Mouse (Mus musculus): ENCODE results near the gene Nploc4. TPM values are rescaled to one million over a fixed set of nuclear protein-coding genes. Genes with fewer than 3 reads are reported as not detected.

The Nploc4 gene
- total and polyA plus RNA-seq, 2 experiments from 2014 or later = 28.6 to 65.8 TPM

DNA sequence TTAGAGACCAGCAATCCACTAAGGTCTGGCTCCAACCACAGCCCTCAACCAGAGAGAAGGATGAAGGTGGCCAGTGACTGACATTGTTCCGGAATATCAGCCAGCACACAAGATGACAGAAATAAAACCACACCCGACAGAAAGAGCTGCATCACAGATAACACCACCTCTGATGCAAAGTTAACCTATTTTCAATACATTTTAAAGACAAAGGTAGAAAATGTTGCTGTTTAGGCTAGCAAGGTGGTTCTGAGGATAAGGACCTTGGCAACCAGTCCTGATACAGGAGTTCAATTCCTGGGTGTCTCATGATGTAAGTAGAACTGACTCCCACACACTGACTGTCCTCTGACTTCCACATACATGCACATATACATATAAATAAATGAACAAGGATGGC lies 38.2 kb downstream of the Nploc4 start:
- no peak overlapping the region for H3K4me2 ChIP-seq (ENCODE audit: low read depth)
- H3K27ac ChIP-seq (ENCODE audit: low read depth, low read length) = no peak overlapping the region
- DNase-seq (no peak), ATAC-seq (no peak)
- H3K36me3 ChIP-seq (ENCODE audit: insufficient read depth) = peaks cover 66% of the 10 kb centered on the region
- no peaks in the 10 kb centered on the region for H3K4me1 ChIP-seq (ENCODE audit: insufficient read depth)
- H3K27me3 ChIP-seq (ENCODE audit: insufficient read depth, low read length) = no peaks in the 10 kb centered on the region
- H3K9me3 ChIP-seq (ENCODE audit: low read length) = no peaks in the 10 kb centered on the region
- TF ChIP-seq CTCF (IDR thresholded peaks at IDR 0.05; ENCODE audit: low read depth) = no peak
- WGBS = 97% methylated on average over 2 of the region's 2 CpGs
- H3K9ac ChIP-seq = no peak overlapping the region
- no peak overlapping the region for H3K4me3 ChIP-seq (ENCODE audit: low read depth, low read length)

DNA sequence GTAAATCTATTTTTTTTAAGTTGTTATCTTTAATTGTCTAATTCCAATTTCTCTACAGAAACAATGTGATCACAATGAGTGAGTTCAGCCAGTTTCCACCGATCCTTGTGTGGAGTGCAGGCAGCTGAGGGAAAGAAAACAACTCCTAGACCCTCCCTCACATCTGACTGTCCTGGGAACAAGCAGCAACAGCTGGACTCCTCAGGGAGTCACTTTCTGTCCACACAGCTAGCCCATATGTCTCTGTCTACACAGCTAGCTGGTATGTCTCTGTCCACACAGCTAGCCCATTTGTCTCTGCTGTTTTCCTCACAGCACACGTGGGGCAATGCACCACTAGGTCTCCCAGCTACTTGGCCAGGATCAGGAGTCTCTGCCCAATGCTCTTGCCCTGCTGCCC lies 39.9 kb downstream of the Nploc4 start:
- no peak overlapping the region for H3K4me3 ChIP-seq (ENCODE audit: low read depth, low read length)
- no peaks in the 10 kb centered on the region for H3K27me3 ChIP-seq (ENCODE audit: insufficient read depth, low read length)
- ATAC-seq = no peak
- DNase-seq = no peak
- TF ChIP-seq CTCF (IDR thresholded peaks at IDR 0.05; ENCODE audit: low read depth) = no peak
- no peak overlapping the region for H3K9ac ChIP-seq
- no peak overlapping the region for H3K4me2 ChIP-seq (ENCODE audit: low read depth)
- H3K4me1 ChIP-seq (ENCODE audit: insufficient read depth) = no peaks in the 10 kb centered on the region
- H3K9me3 ChIP-seq (ENCODE audit: low read length) = no peaks in the 10 kb centered on the region
- H3K27ac ChIP-seq (ENCODE audit: low read depth, low read length) = no peak overlapping the region
- peaks cover 59% of the 10 kb centered on the region for H3K36me3 ChIP-seq (ENCODE audit: insufficient read depth)
- WGBS = 83% methylated on average over 2 of the region's 2 CpGs

DNA sequence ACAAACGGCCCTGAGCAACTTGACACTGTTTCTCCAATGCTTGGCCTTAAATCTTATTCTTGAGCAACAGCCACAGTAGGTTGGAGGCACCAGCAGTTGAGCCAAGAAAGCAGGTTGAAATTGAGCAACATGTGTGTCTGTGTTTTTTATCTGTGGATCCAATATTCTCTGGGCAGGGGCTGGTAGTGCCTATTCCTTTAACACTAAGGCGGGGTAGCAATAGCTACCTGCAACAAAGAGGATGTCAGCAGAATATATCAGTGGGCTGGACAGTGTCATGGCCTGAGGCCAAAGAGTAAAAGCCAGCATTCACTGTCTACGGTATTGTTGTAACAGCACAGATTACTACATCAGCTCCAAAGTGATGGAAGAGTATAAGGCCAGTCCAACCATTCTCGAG lies 41.8 kb downstream of the Nploc4 start:
- no peak overlapping the region for H3K27ac ChIP-seq (ENCODE audit: low read depth, low read length)
- H3K4me1 ChIP-seq (ENCODE audit: insufficient read depth) = no peaks in the 10 kb centered on the region
- no peak overlapping the region for H3K9ac ChIP-seq
- TF ChIP-seq CTCF (IDR thresholded peaks at IDR 0.05; ENCODE audit: low read depth) = no peak
- WGBS = 88% methylated on average over 4 of the region's 4 CpGs
- DNase-seq (no peak), ATAC-seq (no peak)
- no peak overlapping the region for H3K4me2 ChIP-seq (ENCODE audit: low read depth)
- no peaks in the 10 kb centered on the region for H3K9me3 ChIP-seq (ENCODE audit: low read length)
- H3K27me3 ChIP-seq (ENCODE audit: insufficient read depth, low read length) = no peaks in the 10 kb centered on the region
- H3K36me3 ChIP-seq (ENCODE audit: insufficient read depth) = peaks cover 54% of the 10 kb centered on the region
- H3K4me3 ChIP-seq (ENCODE audit: low read depth, low read length) = no peak overlapping the region

DNA sequence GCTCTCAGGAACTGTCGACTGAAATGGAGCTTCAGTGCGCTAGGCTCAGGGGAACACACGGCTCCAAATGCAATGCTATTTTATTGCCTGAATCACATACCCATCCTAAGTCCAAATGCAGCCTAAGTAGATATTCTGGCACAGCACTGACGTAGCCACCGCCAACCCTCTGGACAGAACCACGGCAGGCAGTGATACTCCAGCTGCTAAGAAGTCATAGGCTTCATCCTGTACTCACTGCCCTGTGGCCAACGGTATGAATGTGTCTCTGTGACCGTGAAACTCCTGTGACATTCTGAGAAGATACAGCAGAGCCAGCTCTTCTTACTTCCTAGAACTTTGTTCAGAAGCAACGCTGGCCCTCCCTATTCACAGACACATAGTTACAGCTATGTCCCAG lies 48.9 kb downstream of the Nploc4 start:
- no peak for DNase-seq
- H3K4me3 ChIP-seq (ENCODE audit: low read depth, low read length) = no peak overlapping the region
- H3K27ac ChIP-seq (ENCODE audit: low read depth, low read length) = no peak overlapping the region
- H3K9me3 ChIP-seq (ENCODE audit: low read length) = no peaks in the 10 kb centered on the region
- no peak for ATAC-seq
- WGBS = 92% methylated on average over 9 of the region's 9 CpGs
- no peaks in the 10 kb centered on the region for H3K27me3 ChIP-seq (ENCODE audit: insufficient read depth, low read length)
- no peak overlapping the region for H3K9ac ChIP-seq
- no peak overlapping the region for H3K4me2 ChIP-seq (ENCODE audit: low read depth)
- no peak for TF ChIP-seq CTCF (IDR thresholded peaks at IDR 0.05; ENCODE audit: low read depth)
- H3K36me3 ChIP-seq (ENCODE audit: insufficient read depth) = peaks cover 60% of the 10 kb centered on the region
- H3K4me1 ChIP-seq (ENCODE audit: insufficient read depth) = no peaks in the 10 kb centered on the region

DNA sequence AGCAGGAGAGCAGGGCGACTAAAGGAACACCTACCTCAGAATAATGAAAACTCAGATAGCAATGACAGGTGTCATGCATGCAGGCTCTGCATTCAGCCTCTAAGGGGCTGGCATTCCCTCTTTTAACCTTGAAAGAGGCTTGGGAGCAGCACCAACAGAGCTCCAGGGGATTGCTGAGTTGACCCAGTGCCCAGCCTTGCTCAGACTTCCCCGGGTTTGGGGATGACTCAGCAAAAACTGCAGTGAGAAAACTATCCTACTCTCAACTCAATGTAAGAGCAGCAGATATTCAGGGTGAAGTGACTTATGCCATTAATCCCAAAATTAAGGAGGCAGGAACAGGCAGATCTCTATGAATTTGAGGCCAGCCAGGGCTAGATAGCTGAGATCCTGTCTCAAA lies 50.4 kb downstream of the Nploc4 start:
- no peak for TF ChIP-seq CTCF (IDR thresholded peaks at IDR 0.05; ENCODE audit: low read depth)
- Histone ChIP-seq H3K4me3 (ENCODE audit: low read depth, low read length) (no peak overlapping the region), H3K27me3 (ENCODE audit: insufficient read depth, low read length) (no peaks in the 10 kb centered on the region), H3K4me2 (ENCODE audit: low read depth) (no peak overlapping the region), H3K36me3 (ENCODE audit: insufficient read depth) (peaks cover 62% of the 10 kb centered on the region), H3K9ac (no peak overlapping the region), H3K9me3 (ENCODE audit: low read length) (no peaks in the 10 kb centered on the region), H3K27ac (ENCODE audit: low read depth, low read length) (no peak overlapping the region), H3K4me1 (ENCODE audit: insufficient read depth) (no peaks in the 10 kb centered on the region)
- ATAC-seq (no peak), DNase-seq (no peak)
- WGBS = 74% methylated on average over 2 of the region's 2 CpGs

DNA sequence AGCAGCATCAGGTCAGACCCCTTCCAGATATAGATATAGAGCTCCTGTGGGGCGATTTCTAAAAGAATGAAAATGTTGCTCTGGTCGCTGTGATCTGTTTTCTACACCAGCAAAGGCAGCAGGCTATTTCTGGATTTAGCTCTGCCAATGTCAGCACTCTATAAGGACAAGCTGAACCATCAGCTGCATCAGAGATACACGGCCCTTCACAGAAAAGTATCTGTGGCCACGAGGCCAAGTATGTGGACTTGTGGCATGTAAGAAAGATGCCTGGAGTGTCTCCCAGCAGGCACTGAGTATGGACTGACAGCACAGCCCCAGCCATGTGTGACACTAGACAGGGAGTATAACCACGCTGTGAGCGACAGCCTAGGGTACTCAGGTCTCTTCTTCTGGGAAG lies 50.9 kb downstream of the Nploc4 start:
- H3K27me3 ChIP-seq (ENCODE audit: insufficient read depth, low read length) = no peaks in the 10 kb centered on the region
- WGBS = 89% methylated on average over 6 of the region's 6 CpGs
- H3K27ac ChIP-seq (ENCODE audit: low read depth, low read length) = no peak overlapping the region
- H3K9me3 ChIP-seq (ENCODE audit: low read length) = no peaks in the 10 kb centered on the region
- DNase-seq (no peak), ATAC-seq (no peak)
- no peaks in the 10 kb centered on the region for H3K4me1 ChIP-seq (ENCODE audit: insufficient read depth)
- no peak overlapping the region for H3K4me2 ChIP-seq (ENCODE audit: low read depth)
- H3K36me3 ChIP-seq (ENCODE audit: insufficient read depth) = peaks cover 67% of the 10 kb centered on the region
- H3K9ac ChIP-seq = no peak overlapping the region
- no peak overlapping the region for H3K4me3 ChIP-seq (ENCODE audit: low read depth, low read length)
- no peak for TF ChIP-seq CTCF (IDR thresholded peaks at IDR 0.05; ENCODE audit: low read depth)

DNA sequence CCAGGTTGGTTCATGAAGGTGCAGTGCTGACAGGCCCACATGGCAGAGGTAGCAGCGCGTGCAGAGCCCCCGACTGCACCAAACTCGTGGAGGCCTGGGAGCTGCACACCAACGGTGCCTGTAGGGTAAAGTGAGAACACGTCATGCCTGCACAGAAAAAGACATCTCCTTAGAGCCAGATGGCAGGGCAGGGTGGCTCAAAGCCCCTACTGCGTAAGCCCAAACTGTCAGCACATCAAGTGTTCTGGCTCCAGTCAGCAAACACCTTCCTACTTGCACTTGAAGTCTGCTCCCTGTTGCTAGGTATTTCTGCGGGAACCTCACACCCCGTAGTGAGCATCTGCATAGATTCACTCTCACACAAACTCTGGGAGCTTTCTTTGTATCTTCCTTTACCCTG lies 55.0 kb downstream of the Nploc4 start:
- DNase-seq (no peak), ATAC-seq (no peak)
- Histone ChIP-seq H3K4me1 (ENCODE audit: insufficient read depth) (peaks cover 5% of the 10 kb centered on the region; the same call in 1 of the 2 replicates), H3K4me3 (ENCODE audit: low read depth, low read length) (no peak overlapping the region), H3K4me2 (ENCODE audit: low read depth) (no peak overlapping the region), H3K27me3 (ENCODE audit: insufficient read depth, low read length) (no peaks in the 10 kb centered on the region), H3K9me3 (ENCODE audit: low read length) (no peaks in the 10 kb centered on the region), H3K27ac (ENCODE audit: low read depth, low read length) (no peak overlapping the region), H3K9ac (no peak overlapping the region), H3K36me3 (ENCODE audit: insufficient read depth) (peaks cover 66% of the 10 kb centered on the region)
- no peak for TF ChIP-seq CTCF (IDR thresholded peaks at IDR 0.05; ENCODE audit: low read depth)
- WGBS = 86% methylated on average over 9 of the region's 9 CpGs

DNA sequence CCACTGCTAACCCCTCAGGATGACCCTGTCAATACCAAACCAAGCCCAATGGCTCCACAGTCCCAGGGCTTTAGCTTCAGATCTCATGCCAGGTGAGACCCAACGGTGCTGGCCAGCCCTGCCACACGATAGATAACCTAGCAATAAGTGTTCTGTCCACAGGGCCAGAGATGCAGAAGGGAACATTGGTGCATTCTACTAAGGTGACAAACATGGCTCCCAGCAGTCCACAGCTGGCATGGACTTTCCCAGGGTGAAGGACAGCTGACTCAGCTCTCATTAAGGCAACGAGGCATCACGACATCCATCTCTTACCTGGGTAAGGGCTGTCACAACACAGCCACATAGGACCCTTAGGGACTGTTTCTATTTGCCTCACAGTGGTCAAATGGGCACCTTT lies 56.4 kb downstream of the Nploc4 start:
- ATAC-seq (no peak), DNase-seq (no peak)
- Histone ChIP-seq H3K4me2 (ENCODE audit: low read depth) (no peak overlapping the region), H3K9ac (no peak overlapping the region), H3K27ac (ENCODE audit: low read depth, low read length) (no peak overlapping the region), H3K36me3 (ENCODE audit: insufficient read depth) (peaks cover 65% of the 10 kb centered on the region), H3K27me3 (ENCODE audit: insufficient read depth, low read length) (no peaks in the 10 kb centered on the region), H3K9me3 (ENCODE audit: low read length) (no peaks in the 10 kb centered on the region), H3K4me1 (ENCODE audit: insufficient read depth) (peaks cover 11% of the 10 kb centered on the region; the same call in 1 of the 2 replicates), H3K4me3 (ENCODE audit: low read depth, low read length) (no peak overlapping the region)
- WGBS = 87% methylated on average over 4 of the region's 4 CpGs
- TF ChIP-seq CTCF (IDR thresholded peaks at IDR 0.05; ENCODE audit: low read depth) = no peak

All from forebrain, postnatal 0 days (tissue).